Mouse (Mus musculus): ENCODE measurements at regions not wholly inside any gene's neighbourhood (a gene's known extent, or its start where the extent isn't known, plus 50 kb on each side); places are given as distances from the start of the nearest gene placed in this dataset.
A peak's percentile ranks its signal among the peaks of the same experiment; 100 is the strongest.
"Not testable (repeated sequence)": the region's sequence is repeated elsewhere in the genome, so short reads cannot be mapped to it uniquely, and the experiment has no call there.

DNA sequence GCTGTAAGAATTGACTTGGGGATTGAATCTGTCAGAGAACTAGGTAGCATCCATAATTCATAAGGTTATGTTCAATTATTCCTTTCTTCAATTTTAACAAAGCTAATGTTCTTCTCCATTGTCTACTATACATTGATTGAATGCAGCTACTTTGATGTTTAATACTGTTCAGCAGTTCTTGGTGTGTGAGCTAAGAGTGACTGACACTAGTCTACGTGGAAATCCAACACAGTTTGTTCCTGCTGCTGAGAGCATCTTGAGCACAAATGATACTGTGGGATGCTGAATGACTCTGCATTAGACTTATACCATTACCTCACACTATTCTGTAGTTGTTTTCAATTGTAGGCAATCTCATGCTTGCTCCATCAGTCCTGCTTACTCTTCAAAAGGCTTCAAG is 249.4 kb upstream of the Akr1e1 start:
- DNase-seq (ENCODE audit: low read depth, low spot score), result no peak

DNA sequence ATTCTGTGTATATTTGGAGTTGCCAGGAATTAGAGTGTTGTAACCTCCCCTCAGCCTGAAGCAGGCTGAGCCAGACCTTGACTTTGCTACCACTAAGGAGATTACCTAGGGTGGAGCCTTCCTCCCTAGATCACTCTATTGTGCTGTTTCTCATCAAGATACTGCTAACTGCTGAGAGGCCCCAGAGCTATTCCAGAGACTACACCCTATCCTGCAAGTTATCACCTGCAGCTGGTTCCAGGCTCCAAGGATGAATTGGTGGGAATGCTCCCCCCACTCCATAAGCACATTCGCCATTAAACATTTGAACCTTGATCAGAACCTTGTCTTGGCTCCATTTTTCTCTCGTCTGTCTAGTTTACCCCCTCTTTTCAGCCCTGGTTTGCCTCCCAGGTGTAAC is 230.5 kb upstream of the Akr1e1 start:
- DNase-seq (ENCODE audit: low read depth, low spot score), result not testable (repeated sequence)

DNA sequence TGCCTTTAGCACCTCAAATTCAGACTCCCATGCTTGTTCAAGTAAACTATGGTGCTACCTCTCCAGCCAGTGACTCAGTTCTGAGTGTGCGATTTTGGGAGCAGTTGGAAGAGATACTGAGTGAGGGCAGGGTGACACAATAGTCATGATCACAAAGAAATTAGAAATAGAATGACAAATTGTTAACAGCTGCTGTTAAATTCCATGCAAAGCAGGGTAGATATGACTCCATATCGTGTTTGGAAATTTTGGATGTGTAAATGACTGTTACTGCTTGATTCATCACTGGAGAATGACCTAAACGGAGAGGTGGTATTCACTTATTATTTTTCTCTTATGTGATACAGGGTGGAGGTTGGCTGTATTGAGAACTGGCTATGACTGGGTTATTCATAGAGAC is 217.8 kb upstream of the Akr1e1 start:
- no peak for DNase-seq (ENCODE audit: low read depth, low spot score)

DNA sequence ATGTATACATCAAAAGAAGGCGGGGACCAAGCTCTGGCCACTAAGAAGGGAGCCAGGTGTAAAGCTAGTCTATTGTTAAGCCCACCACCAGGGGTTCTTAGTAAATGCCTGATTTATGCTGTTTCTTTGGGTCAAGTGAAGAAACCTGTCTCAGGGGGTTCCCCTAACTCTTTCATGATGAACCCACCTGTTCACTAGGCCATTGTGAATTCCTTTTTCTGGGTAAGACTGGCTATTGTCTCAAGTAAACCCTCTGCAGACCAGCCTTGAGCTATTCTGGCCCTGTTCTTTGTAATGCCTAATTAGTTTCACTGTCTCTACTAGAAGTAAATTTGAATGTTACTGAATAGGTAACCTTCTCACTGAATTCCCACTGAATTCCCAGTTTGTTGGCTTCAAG is 216.8 kb upstream of the Akr1e1 start:
- DNase-seq (ENCODE audit: low read depth, low spot score), result not testable (repeated sequence)

DNA sequence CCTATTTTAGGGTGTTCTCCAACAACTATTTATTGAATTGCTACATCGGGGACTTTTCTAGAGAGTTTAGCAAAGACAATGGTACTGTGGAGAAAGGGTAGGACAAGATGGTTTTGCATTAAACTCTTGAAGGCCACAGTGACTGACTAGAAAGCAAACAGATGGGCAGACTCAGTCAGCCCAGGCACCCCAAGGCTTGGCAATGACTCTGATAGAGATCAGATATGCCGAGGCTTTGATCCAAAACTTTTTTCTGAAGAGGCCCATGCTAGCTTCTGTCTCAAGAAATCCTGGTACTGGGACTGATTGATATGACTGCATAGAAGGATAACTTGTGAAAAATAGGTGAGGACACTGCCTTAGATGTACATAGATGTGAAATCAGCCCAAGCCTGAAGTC is 197.9 kb upstream of the Akr1e1 start:
- DNase-seq (ENCODE audit: low read depth, low spot score), result no peak

DNA sequence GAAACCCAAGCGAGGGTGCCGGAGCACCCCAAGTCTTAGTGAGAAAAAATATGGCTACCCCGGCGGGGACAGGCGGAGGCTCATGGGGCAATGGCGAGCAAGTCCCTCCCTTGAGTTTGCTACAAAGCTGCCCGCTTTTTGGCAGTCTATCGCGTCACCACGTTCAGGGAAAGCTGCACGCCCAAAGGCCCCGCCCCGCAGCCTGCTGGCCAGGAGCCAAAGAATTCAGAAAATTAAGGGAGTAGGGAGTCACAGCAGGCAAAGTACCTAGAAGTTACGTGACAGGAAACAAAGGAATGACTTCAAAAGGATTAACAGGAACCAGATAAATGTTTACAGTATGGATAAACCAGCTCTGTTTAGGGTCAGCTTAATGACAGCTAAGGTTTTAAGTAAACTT is 191.7 kb upstream of the Akr1e1 start:
- no peak for DNase-seq (ENCODE audit: low read depth, low spot score)

DNA sequence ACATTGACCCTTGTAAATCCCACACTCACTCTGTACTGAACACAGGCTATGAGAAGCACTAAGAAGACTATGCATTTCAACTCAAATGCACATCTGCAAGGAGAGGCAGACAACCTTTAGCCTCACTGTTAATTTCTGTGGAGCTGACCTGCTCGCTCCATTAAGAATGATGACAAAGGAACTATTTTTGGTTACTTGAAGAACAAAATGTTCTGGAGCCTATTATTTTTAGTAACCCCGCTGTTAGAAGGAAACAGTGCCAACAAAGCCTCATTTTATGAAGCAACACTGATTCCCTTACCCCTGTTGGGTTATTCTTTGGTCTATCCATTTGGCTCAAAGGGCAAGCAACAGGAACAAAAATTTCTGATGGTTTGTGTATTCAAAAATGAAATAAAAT is 182.2 kb upstream of the Akr1e1 start:
- DNase-seq (ENCODE audit: low read depth, low spot score), result no peak

DNA sequence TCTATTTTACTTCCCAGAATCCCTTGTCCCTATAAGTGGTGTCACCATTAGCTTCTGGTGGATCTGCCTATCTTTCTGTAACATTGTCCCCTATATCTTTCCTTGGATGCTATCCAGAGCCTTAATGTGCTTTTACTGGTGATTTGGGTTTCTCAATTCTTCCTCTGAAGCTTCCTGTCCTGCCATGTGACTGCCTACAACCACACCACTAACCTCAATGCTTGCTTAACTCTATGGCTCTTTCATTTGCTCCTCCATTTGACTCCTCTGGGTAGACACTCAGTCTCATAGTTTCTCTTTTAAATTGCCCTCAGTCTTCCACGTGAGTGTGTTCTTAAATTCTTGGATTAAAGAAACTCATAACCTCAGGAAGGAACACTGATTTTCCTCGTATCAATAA is 181.4 kb upstream of the Akr1e1 start:
- DNase-seq (ENCODE audit: low read depth, low spot score), result no peak

DNA sequence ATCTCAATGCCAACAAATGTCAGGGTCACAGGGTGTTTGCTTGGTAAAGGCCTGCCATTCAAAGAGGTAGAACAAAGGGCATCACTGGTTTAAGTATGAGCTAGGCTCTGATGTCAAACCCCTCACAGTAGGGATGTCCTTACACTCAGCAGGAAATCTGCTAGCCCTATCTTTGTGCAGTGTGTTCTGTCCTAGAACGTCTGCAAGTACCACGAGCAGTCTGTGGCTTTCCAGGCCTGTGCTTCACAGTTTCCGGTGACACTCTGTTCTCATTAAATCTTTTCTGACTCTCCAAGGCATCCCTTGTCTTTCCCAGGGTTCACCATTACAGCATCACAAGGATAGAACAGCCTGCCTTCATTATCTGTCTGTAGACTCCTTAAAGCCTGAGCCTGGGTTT is 174.3 kb upstream of the Akr1e1 start:
- no peak for DNase-seq (ENCODE audit: low read depth, low spot score)

DNA sequence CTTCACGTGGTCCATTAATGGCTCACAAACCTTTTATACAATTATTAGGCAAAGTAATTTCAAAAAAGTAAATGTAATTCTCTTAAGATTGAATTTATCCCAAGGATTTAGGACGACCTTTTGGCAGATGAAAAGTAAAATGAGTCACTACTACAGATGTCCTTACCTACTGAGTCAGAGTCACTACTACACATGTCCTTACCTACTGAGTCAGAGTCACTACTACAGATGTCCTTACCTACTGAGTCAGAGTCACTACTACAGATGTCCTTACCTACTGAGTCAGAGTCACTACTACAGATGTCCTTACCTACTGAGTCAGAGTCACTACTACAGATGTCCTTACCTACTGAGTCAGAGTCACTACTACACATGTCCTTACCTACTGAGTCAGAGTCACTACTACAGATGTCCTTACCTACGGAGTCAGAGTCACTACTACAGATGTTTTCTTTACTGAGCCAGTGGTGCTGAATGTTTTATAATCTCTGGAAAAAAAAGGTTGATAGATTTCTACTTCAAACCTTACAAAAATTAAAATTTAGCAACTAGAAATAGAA is 169.4 kb upstream of the Akr1e1 start:
- DNase-seq (ENCODE audit: low read depth, low spot score), result not testable (repeated sequence)

DNA sequence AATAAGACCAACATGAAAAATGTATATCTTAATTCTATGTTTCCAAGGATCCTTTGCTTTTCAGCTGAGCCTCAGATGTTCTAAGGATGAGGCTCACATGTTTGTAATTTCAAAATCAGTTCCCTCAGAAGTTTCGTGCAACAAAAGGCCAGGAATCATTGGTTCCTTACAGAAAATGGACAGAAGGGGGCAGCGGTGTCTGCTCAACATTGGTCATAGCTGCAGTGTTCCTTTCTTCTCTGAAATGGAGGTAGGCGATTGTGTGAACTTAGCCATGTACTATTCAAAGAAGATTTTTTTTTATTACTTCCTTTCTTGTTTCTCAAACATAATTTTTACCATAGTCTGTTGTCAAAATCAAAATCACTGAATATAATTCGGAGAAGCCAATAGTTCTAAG is 167.9 kb upstream of the Akr1e1 start:
- peak; percentile 2 for DNase-seq (ENCODE audit: low read depth, low spot score)

DNA sequence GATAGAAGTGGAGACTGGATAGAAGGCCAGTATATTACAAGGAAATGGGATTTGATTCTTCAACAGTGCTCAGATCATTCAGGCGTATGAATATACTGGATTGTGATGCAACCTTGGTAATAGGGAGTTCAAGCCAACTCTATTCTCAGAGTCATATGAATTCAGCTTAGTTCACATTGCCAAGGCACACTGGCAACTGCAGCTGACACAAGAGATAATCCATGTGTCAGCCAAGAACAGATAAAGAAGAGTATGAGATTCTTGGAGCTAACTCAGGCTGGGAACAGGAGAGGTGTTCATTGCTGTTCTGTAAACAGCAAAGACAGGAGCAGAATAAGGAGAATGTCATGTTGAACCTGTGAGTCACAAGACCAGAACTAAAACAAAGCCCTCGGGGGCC is 163.3 kb upstream of the Akr1e1 start:
- no peak for DNase-seq (ENCODE audit: low read depth, low spot score)

DNA sequence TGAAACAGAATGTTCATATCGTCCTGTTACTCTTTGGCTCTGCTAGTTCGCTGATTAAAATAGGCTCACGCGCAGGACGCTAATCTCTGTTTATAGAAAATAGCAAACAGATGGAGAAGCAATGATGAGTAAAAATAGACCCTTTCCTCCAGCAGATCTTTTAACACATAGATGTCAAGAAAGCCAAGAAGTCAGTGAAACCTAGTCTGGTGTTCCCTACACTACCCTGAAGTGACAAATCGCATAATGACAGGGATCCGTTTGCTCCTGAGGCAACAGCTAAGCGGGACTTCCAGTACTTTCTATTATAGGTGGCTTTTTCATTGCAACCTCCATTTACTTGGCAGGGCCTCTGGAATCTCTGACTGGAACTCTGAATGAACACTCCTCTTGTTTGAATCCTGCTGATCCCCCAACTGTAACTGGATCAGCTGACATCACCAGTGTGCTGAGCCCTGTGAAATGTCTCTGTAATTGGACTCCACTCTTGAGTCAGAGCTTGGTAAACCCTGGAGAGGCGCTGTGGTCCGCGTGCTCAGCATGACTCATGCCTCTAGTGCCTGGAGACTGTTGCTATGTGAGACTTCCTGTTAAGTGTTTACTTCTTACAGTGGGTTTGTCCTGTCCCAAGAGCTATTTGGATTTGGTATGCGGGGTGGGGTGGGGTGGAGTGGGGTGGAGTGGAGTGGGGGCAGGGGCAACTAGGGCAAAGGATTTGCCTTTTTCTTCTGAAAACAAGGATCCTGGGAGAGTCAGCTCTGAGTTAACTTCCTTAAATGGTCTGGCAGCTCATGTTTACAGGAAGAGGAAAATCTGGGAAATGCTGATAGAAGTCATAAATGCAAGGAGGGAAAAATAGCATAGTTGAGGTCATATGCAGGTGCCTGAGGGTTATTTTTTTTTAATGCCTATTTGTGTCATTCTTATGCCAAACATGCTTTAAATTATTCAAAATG is 162.4 kb upstream of the Akr1e1 start:
- DNase-seq (ENCODE audit: low read depth, low spot score), result no peak

DNA sequence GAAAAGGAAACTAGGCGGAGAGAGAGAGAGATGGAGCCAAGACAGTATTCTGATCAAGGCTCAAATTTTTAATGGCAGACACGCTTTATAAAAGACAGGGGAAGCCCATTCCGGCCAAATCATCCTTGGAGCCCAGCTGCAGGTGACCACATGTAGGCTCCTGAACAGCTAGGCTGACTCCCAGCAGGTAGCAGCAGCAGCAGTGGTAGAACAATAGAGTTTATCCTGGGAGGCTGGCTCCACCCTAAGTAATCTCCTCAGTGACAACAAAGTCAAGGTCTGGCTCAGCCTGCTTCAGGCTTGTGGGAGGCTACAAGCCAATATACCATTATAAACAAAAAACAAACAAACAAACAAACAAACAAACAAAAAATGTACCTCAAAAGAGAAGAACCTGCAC is 151.0 kb upstream of the Akr1e1 start:
- DNase-seq (ENCODE audit: low read depth, low spot score), result no peak

DNA sequence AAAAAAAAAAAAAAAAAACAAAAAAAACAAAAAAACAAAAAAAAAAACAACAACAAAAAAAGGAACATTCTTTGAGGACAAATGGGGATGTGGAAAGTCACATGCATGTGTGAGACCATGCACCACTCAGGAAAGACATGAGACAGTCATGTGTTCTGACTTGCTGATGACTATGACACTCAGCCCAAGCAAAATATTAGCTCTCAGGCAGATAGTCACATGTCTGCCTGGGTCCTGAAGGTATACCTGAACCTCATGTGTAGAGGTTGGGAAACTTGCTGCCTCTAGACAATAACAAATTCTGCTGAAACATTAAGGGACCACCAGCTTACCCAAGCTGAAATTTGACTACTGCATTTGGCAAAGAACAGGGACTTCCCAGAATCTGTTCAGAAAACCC is 147.6 kb upstream of the Akr1e1 start:
- no peak for DNase-seq (ENCODE audit: low read depth, low spot score)

DNA sequence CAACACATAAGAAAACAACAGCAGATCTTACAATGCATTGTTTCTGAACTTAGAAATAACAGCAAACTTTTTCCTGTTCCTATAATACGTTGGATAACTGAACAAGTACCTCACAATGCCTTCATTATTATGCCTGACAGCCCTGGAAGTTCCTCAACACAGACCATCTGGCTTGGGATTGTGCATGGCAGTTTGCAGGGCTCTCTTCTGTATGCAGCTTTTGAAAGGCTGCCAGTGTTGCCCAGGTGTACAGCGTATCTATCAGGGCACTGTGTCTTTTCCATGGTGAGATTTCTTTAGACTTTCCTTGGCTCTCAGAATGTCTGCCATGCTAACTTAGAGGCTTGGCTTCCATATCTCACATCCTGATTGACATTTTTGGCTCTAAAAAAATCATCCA is 134.0 kb upstream of the Akr1e1 start:
- no peak for DNase-seq (ENCODE audit: low read depth, low spot score)

DNA sequence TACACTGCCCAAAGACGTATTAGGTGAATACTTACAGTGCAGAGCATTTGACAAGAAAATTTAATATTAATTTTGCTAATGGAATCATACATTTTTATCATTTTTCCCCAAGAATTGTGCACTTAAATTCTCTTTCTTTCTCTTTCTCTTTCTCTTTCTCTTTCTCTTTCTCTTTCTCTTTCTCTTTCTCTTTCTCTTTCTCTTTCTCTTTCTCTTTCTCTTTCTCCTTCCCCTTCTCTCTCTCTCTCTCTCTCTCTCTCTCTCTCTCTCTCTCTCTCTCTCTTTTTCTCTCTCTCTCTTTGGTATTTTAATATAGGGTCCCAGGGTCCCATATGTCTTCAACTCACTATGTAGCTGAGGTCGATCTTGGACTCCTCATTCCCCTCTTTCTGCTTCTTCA is 107.3 kb upstream of the Akr1e1 start:
- DNase-seq (ENCODE audit: low read depth, low spot score), result not testable (repeated sequence)

DNA sequence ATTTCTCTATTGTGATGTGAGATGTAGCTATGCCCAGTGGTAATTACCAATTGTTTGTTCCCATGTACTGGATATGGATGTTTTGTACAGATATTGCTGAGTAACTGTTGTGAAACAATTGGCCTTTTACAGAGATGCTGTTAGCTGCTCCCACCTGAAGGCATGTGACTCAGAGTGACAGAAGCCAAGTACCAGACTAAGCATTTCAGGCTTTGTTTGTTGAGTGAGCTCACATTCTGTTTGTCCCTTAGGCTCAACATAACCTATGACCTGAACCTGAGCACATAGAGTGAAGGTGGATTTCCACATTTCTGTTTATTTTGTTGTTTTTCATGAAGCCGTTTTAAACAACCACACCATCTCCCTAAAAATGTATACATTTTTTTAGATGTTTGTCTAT is 105.8 kb upstream of the Akr1e1 start:
- no peak for DNase-seq (ENCODE audit: low read depth, low spot score)

DNA sequence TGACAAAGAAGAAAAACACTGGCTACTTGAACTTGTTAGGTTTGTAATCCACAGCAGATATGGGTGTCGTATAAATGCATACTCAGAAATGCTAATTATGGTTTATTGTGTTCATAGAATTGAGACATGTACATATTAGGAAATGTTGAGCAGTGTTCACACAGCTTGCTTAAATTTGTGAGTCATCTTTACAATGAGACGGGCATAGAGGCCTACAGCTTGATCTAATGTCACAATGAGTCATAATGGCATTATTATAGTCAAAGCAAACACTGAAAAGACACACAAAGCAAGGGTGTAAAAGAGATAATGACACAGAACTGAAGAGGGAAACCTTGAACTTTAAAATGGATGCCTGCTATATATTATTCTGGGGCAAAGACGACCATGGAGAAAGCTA is 103.7 kb upstream of the Akr1e1 start:
- no peak for DNase-seq (ENCODE audit: low read depth, low spot score)

DNA sequence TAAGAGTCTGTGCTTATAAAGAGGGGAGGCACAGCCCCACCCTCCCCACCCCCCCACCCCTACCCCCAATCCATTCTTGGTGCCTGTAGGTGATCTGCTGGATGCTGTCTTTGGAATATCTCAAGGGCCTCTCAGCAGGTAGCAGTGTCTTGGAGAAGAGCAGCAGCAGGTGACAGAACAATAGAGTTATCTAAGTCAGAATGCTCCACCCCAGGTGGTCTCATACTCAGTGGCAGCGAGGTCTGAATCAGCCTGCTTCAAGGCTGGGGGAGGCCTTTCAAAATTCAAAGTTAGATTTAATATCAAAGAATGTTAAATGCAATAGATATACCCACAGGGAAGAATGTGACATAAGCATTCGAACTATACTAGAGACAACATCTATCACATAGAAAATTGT is 90.6 kb upstream of the Akr1e1 start:
- DNase-seq (ENCODE audit: low read depth, low spot score), result not testable (repeated sequence)

DNA sequence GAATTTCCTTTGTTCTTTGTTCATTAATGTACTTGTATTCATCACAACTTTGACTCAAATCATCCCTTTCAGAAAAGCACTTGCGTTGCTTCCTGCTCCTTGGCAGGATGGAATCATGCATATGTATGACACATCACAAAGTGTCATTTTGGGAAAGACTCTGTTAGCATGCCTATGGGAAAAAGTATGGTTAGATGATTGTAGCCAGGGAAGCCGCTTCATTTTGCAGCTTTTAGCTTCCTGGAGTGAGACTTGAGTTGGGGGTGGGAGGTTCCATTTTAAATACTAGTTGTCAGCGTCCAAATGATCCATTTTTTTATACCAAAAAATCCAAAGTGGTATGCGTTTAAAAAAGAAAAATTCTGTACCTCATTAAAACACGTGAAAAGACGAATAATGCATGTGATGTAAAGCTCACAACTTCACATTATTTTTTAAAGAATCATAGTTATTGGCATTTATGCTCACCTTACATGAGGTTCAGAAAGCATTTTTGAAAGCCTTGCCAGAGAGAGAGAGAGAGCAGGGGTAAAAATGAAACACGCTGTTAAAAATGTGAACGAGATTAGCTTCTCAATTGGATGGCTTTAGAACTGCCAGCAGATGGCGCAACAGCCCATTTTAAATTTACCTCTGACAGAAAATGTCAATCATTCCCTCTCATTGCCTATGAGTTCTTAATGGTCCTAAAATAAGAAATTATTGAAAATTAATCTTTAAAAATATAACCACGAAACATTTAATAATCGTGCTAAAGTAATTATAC is 57.6 kb upstream of the Akr1e1 start:
- DNase-seq (ENCODE audit: low read depth, low spot score), result peak; percentile 30

DNA sequence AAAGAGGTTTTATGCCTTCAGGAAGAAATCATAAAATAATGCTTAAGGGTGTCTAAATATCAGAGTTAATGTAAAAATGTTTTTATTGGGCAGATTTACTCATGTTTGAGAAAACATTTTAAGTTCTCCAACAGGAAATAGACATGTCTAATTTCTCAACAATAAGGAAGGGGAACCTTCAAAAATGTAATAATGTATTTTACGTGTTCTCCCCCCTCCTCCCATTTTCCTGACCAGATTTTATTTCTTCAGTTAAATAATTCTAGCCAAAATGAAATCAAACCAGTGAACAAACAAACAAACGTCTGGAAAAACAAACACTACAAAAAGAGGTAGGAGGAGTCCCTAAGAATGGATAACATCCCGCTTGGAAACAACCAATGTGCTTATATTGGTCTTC is 54.4 kb upstream of the Akr1e1 start:
- DNase-seq (ENCODE audit: low read depth, low spot score), result no peak

All from A20 (cell line).